Mouse (Mus musculus): ENCODE results near the gene S1pr5.

DNA sequence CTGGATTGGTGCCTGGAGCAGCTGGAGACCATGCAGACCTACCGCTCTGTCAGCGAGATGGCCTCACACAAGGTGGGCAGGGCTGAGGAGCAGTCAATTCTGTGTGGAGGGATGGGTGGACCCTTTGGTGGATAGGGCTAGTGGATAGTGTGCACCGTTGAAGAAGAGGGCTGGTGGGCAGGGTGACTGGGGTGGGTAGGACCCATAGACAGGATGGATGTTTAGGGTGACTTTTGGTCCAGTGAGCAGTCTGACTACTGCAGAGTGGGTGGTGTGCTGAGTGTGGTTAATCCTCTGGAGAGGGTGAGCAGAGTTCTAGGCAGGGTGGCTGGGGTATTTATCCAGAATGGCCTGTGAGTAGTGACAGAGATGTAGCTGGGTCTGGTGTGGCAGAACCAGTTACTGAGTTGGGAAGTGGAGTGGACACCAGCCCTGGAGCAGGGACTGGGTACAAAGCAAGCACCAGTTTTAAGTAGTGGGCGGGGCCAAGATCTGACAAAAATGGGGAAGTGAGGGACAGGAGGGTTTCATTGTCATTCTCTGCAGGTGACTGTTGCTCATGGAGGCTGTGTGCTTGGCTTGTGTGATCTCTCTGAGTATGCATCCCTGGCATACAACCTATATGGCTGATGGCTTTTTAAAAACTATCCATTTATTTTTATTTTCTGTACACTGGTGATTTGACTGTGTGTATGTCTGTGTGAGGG lies 53.3 kb downstream of the S1pr5 start:
- TF ChIP-seq CTCF (IDR thresholded peaks at IDR 0.05; ENCODE audit: low read depth) (no peak), EP300 (IDR thresholded peaks at IDR 0.05; ENCODE audit: low read depth) (no peak)
